Mouse (Mus musculus) small intestine, adult 2 months (tissue): ENCODE measurements around the gene Nudt17.
"Not testable (repeated sequence)": the region's sequence is repeated elsewhere in the genome, so short reads cannot be mapped to it uniquely, and the experiment has no call there.

ENCODE experiments used
- CTCF ChIP-seq: fragments of 200-500 bp; IDR thresholded peaks from 2 replicates; pipeline ENCODE4 v1.5.1; 2012; ENCODE audit warnings: low read depth, mild to moderate bottlenecking, control low read depth, inconsistent platforms, low read length, moderate library complexity, mixed read lengths; ENCODE audit not compliant: insufficient replicate concordance, insufficient read length; ENCODE audit errors: extremely low read depth
- POLR2A ChIP-seq: fragments of 200-500 bp; IDR thresholded peaks from 2 replicates; pipeline ENCODE4 v1.6.1; 2012; ENCODE audit warnings: low read depth, mild to moderate bottlenecking, control low read depth, inconsistent platforms, low read length, moderate library complexity

- not testable (repeated sequence) for TF ChIP-seq POLR2A, CTCF
Measured at GRCm38 (mm10) chr3:96740279-96740678, 31.9 kb upstream of the Nudt17 start.
